Mouse (Mus musculus): ENCODE measurements around the gene Qk.

Gene Qk

DNA sequence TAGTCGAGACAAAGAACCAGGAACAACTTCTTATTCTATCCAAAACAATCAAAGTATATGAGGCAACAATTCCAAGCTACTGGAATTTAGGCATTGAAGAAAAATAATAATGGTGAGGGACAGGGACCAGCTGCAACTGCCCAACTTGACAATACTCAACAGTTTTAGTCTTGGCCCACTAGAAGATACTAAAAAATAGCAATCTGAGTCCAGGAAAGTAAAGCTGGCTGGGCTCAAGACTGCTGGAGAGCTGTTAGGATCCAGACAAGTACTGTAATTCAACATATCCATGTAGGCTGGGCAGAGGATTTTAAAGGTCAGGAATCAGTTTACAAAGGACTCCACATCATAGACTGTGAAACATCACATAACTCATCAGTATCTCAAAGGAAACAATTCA lies 79.6 kb downstream of the Qk start:
- no peak for DNase-seq (ENCODE audit: low spot score)

DNA sequence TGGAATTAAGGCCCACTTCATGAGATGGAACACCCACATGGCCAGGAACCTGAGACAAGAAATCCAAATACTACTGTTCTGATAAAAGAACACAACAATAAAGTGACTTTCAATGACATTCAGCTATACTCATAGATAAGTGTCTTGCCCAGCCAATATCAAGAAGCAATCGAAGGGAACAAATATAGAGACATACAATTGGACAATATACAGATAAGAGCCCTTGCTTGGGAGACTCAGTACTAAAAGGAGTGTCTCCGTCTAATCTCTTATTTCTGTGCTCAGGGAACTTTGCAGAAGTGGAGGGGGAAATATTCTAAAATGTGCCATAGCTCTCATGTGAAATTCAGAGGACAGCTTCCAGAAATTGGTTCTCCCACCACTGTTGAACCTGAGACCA lies 83.1 kb downstream of the Qk start:
- DNase-seq (ENCODE audit: low spot score) = no peak

DNA sequence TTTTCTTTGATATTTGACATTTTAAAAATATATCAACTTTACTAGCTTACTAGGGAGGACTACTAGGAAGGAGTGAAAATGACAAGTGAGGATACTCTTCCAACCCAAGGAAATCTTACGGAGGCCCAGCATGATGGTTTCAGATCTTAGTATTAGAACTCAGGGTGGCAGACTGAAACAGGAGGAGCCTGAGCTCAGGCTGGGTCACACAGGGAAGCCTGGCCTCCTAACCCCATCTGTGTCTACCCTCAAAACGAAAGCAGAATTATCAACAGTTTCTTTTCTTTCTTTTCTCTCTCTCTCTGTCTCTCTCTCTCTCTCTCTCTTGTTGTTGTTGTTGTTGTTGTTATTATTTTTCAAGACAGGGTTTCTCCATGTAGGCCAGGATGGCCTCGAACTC lies 87.2 kb downstream of the Qk start:
- DNase-seq (ENCODE audit: low spot score) = no peak

DNA sequence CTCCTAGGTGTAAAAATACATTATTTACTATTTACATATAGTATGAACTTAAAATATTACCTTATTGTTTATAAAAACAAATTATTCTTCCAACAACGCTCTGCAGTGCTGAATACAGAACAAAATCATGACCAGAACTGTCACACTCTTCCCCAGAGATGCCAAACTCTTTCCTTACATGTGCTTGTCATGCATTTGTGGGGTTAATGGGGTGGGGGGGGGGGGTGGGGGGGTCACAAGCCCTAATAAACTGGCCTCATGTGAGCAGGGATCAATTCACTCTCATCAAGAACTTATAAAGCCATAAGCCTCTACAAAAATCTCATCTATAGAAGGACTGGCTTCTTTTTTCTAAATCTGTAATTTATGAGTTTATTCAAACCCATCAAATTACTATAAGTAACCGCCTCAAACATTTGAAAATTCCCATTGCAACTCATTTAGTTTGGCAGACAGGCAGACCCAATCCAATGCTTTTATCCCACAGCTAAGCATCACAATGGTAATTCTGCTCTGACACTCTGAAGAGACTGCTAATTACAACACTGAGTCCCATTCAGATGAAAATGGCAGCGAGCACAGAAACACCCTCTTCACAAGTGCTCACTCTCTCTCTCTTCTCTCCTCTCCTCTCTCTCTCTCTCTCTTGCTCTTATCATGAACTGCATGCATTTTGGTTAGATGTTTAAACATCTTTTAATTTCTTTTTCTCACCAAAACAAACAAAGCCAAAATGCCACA lies 91.7 kb downstream of the Qk start:
- DNase-seq (ENCODE audit: low spot score) = no peak

DNA sequence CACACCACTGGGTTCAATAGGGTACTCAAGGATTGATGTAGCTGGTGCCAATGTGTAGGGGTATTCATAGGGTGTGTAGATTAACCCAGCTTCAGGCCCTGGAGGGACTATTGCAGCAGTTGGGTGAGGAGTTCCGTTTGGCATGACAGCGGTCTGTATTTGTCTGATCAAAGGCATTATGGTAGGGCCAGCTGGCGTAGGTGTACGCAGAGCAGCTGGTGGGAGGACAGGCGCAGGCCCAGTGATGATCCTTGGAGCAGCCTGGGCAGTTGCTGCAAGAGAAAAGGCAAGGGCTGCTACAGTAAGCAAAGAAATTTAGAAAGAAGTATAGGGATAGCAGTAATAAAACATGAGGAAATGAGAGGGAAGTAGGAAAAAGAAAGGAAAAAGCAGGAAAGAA lies 103.5 kb downstream of the Qk start:
- DNase-seq (ENCODE audit: low spot score) = no peak

DNA sequence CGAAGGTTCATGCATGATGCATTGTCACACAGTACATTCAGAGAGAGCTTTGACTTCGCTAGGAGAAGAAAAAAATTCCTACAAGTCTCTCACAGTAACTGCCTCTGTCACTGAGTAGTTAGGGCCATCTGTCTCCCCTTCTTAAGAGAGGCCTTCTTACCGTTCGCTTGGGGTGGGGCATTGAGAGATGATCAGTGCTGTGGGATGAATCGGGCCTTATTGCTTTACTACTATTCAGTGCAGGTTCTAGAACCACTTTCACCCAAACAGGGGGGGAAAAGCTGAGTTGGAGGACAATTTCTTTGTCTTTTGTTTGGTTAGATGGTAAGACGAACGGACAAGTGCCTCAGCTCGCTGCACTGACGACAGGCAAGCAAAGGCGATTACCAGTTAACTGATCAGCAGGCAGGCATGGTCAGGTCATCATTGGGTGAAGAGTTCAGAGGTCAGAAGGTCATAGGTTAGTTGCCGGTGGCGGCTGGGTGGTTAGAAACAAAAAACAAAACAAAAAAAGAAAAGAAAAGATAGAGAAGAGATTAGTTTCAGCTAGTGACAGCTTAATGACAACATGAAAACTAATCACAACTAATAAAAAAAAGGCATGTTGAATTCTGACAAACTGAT lies 110.4 kb downstream of the Qk start:
- peak; percentile 55 for DNase-seq (ENCODE audit: low spot score)

DNA sequence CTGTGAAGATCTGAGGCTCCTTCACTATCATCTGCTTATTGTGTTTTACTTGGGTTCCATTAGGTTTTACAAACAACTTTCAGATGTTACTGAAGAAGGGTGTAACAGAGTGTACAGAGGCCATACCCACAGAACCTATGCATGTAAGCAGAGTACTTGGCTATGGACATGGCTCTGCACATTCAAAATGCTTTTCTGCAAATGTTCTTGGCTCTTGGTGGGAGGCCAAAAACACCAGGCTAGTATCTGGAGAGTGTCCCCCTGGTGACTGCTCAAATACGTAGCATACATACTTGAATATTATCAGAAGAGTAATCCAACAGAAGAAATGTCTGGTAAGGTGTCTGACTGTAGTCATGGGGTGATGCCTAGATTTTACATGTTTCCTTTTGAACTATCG lies 121.0 kb downstream of the Qk start:
- no peak for DNase-seq (ENCODE audit: low spot score)

DNA sequence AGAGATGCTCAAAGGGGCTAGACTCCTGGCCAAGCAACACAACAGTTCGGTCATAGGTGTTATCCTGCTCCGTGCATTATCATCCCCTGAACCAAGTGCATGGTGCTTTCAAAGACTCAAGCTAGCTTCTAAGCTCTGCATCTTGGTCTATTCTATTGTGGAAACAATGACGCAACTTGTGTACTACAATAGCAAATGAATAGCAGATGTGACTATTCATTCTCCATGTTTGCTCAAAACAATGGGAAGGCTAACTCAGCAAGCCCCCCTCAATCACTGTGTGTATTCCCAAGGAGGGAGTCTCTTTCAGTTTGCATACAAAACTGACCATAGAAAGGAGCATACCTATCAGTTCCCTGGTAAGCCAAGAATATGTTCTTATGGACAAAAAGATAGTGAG lies 121.4 kb downstream of the Qk start:
- DNase-seq (ENCODE audit: low spot score) = no peak

DNA sequence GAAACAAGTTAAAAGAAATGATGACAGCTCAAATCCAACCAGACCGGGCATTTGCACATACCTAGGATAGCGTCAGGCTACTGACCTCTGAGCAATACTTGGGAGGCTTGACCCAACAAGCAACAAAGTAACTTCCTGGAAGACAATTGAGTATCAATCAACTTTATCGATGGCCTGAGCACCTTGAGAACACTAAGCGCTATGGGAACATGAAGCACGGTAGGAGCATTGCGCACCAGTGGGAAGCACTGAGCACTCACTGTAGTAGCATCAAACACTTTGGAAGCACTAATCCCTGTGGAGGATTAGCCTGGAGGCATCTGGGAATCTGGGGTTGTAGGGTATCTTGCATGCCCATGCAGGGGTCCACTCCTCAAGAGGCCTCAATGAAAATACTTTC lies 124.0 kb downstream of the Qk start:
- DNase-seq (ENCODE audit: low spot score) = no peak

DNA sequence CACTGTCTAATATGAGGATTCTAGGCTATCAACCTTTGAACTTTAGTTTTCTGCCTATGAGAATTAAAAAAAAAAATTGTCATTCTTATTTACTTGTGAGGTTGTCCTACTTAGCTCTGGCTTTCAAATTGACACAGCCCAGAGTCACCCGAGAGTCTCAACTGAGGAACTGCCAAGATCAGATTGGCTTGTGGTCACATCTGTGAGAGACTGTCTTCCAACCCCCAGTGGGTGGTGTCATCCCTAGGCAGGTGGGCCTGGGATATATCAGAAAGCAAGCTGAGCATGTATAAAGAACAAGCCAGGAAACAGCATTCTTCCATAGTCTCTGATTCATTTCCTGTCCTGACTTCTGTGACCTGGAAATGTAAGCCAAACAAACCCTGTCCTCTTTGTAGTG lies 128.8 kb downstream of the Qk start:
- no peak for DNase-seq (ENCODE audit: low spot score)

DNA sequence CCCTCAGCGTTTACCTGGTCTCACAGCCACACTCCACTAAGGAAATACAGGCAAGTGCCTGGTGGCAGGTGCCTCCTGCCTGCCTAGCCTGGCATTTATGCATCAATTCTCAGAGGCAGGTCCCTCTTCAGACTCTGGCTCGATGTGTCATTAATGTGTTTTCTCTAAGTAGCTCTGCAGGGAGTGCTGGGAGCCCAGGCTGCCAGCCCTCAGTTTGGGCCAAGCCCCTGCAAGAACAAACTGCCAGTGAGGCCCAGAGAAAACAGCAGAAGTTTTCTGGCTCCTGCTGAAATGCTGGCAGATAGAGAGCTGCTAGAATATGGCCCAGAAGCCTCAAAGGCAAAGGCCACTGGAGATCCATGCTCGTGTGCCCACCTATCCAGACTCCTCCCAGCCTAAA lies 131.2 kb downstream of the Qk start:
- DNase-seq (ENCODE audit: low spot score) = no peak

DNA sequence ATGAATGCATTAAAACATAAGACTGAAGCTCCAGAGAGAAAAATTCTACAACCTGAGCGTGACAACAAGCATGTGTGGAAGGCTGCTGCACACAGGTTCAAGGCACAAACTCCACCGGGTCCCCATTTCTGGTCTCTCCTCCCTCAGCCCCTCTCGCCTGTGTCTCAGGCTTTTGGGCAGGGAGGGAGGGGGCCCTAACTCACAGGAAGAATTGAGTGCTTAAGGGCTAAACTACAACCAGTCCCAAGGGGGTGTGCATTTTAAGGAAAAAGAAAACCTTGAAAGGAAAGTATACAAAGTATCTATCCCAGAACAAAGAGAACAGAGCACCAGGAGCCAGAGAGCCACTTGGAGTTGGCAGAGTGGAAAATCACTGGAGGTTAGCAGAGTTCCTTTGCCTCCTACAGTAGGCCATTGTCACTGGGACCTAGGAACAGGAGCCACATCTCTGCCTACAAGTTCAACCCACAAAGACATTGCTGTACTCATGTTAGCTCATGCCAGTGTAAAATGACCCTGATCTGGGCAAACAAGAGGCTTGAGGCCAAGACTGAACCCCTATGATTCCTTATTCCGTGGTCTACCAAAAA lies 132.1 kb downstream of the Qk start:
- DNase-seq (ENCODE audit: low spot score) = no peak

DNA sequence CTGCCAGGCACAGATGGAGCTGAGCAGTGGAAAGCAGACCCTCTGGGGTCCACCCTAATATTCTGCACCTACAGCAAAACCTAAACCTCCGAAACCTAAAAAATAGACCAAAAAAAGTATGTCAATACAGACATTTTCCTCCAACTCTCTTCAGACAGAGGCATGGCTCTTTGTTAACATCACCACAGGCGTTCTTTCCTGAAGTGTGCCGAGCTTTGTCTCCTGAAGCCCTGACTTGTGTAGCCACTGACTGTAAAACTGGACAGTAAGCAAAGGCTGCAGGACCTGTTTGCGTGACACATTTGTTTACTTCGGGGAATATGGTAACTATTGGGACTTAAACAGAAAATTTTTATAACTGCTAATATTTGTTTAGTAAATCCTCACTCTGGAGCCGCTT lies 137.9 kb downstream of the Qk start:
- DNase-seq (ENCODE audit: low spot score) = no peak

DNA sequence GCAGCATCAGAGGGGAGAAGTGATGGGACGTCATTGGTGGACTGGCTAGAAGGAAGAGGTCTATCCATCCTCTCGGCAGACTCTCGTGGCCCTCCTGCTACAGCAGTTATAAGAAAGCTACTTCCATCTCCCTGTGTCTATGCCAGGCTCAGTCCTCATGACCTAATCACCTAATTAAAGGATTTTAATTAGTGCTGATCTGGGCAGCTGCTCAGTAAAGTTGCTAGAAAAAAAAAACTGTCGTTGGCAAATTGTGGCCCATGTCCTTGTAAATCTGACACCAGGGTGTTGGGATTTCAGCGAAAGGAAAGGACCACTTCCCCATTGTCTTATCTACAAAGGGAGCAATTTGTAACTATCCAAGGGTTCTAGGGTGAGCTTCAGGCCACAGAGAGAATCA lies 142.6 kb downstream of the Qk start:
- no peak for DNase-seq (ENCODE audit: low spot score)

DNA sequence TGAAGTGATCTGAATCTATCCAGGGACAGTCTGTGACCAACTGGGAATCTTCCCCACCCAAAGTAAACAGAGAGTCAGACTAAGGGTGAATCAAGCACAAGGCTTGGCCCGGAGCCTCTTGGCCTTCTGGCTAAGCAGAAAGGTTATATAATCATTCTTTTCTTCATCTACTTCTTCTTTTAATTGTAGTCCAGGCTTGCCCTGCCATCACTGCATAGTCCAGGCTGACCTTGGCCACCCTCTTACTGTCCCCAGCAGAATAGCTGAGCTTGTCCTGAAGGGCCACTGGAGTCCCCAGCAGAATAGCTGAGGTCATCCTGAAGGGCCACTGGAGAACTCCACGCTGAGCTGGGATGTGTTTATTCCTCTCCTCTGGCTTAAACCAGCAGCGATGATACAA lies 158.4 kb downstream of the Qk start:
- DNase-seq (ENCODE audit: low spot score) = no peak

DNA sequence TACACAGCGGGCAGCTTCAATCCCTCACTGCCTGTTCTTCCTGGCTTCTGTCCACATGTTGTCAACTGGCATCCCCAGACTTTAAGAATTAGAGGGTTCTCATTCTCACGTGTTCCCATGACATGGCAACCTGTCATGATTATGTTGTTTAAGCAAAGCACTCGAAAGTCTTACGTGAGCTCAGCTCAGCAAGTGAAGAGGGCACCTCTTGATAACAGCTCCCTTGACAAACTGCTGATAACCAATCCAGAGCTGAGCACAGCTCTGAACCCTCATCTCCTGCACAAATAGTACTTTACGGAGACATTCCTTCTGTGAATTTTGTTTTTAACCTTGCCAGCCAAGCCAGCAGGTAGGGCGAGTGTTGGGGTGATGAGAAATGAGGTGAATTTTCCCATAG lies 159.2 kb downstream of the Qk start:
- no peak for DNase-seq (ENCODE audit: low spot score)

DNA sequence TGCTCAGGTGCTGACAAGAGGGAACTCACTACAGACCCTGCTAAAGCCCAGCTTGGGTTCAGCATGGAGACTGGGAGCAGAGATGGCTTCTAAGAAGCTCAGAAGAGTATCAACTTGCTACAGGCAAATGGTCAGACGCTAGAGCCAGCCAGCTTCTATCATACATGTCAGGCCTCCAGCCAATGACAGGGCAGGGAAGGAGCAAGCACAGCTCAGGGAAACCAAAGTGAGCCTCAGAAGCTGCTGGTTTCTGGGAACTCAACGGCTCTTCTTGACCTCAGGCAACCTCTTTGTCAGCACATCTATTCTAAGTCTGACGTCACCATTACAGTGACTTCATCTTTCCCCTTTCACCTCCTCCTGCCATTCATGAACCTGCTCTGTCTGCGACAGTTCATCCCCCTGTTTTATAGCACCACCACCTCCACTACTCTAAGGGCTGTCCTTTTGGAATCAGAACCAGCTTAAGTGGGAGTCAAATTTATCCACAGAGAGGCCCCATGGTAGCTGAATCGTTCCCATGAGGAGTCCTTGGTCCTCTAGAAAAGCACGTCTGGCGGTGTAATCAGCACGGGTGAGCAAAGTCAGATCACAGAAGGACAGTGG lies 166.7 kb downstream of the Qk start:
- DNase-seq (ENCODE audit: low spot score) = no peak

All from retina, embryonic 14.5 days (tissue).